Comparison of ENCODE assay signal across 1 mouse cellular context in the genomic region with DNA sequence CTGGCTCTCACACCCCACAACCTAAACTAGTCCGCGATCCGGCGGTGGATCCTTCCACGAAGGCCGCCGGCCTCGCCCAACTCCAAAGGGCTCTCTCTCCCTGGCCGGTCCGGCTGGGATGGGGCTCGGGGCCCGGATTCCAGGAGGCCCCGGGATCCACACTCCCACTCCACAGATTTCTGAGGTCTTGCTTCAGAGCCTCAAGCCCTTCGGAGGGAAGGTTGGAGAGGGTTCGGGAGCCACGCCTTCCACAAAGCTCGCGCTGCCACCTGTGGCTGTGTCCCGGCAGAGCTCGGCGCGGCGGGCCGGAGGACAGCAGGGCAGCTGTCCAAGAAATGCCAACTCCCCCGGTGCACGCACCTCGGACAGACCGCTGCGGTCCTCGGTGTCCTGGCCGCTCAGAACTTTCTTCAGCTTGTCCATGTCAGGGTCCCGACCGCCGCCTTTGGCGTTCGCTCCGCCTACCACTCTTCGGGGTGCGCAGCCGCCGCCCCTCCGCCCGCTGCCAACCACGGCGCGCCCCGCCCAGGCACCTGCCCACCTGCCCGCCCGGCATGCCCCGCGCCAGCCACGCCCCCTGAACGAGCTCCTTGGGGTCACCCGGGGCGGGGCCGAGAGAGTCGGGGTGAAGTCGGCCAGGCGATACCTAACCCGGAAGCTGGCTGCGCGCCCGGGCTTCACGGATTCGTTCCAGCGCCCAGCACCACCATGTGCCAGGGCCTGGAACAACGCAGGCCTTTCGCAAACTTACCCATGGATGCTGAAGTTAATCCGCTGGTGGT.
TF ChIP-seq lines count a peak whose summit lies in the region.

A gene (minus strand): TSS at position 559 of the 782 bp plus-strand sequence.

TF ChIP-seq in CH12.LX, 34 proteins besides CTCF, POLR2A, EP300 and RAD21 (continued from another document):
- peak; percentile 54; the same call in 1 of the 2 replicates for TF ChIP-seq MEF2A (IDR thresholded peaks at IDR 0.05; ENCODE audit: borderline replicate concordance, low read depth, low read length)
- TF ChIP-seq UBTF (IDR thresholded peaks at IDR 0.05; ENCODE audit: low read depth, low read length) = 0 out of 2 replicates have a peak, but pooled peaks have one; percentile 52
- TF ChIP-seq GABPA (IDR thresholded peaks at IDR 0.05; ENCODE audit: insufficient replicate concordance, low read depth, low read length) = no peak
